Mouse (Mus musculus): ENCODE data around the gene Cc2d1b.

The Cc2d1b gene

GRCm38 (mm10) chr4:108637721-108638120 lies 18.0 kb downstream of the Cc2d1b start:
- no peak for DNase-seq (ENCODE audit: extremely low read depth, low read depth, low spot score)

GRCm38 (mm10) chr4:108638752-108639151 lies 19.0 kb downstream of the Cc2d1b start:
- no peak for DNase-seq (ENCODE audit: extremely low read depth, low read depth, low spot score)

- no peak for DNase-seq (ENCODE audit: extremely low read depth, low read depth, low spot score)
These were observed 44.7 kb downstream of the Cc2d1b start for GRCm38 (mm10) chr4:108664407-108664806.
